Mouse (Mus musculus): ENCODE measurements around the gene Mapk14.
"Not testable (repeated sequence)": the region's sequence is repeated elsewhere in the genome, so short reads cannot be mapped to it uniquely, and the experiment has no call there.

Mapk14 gene

DNA sequence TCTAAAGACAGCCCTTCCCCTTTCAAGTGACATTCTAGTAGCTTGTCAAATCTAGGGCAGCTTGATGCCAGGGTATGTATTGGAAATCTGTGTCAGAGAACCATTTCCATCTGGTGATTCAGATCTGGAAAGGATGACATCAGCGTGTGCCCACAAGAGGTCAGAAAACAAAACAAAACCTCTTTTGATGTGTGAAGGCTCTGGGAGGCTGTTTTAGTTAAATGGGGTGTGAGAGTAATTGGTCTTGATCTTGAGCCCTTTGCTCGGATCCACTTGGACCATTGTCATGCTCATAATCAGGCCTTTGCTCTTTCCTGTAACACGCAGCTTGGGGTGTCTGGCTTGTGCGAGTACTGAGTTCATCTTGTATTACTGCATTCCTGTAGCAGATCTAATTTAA, 7.1 kb downstream of the Mapk14 start:
- DNase-seq (ENCODE audit: low spot score in 2 of 2) = no peak

DNA sequence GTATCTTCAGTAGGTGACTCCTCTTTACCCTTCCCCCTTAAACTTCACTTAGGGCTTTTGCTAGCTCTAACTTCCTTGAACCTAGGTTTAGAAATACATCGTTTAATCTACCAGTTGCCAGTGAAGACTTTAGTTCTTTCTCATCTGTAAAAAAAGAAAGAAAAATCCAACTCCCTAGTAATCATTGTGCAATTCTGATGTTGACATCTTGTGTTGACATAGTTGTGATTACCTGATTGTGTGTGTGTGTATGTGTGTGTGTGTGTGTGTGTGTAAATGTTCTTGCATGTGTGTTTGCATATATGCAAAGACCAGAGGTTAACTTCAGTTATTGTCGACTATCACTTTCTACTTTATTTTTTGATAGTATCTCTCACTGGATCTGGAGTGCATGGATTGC, 7.5 kb downstream of the Mapk14 start:
- no peak for DNase-seq (ENCODE audit: low spot score in 2 of 2)

- no peak for DNase-seq (ENCODE audit: low spot score in 2 of 2)
Observed at GRCm38 (mm10) chr17:28699789-28700188, 8.7 kb downstream of the Mapk14 start.

- DNase-seq (ENCODE audit: low spot score in 2 of 2) = no peak
Observed at GRCm38 (mm10) chr17:28701171-28701570, 10.0 kb downstream of the Mapk14 start.

DNA sequence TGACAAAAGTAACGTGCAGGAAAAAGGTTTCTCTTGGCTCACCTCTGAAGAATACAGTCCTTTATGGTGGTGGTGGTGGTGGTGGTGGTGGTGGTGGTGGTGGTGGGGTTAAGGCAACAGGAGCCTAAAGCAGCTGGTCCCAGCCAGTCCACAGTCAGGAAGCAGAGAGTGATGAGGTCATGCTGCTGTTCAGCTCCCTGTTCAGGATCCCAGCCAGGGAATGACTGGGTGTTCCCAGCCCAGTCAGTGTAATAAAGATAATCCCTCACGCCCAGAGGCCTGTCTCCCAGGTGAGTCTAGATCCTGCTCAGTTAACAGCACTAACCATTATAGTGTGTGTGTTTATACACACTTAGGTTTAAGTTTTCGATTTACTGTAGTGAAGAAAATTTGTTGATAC, 10.6 kb downstream of the Mapk14 start:
- no peak for DNase-seq (ENCODE audit: low spot score in 2 of 2)

DNA sequence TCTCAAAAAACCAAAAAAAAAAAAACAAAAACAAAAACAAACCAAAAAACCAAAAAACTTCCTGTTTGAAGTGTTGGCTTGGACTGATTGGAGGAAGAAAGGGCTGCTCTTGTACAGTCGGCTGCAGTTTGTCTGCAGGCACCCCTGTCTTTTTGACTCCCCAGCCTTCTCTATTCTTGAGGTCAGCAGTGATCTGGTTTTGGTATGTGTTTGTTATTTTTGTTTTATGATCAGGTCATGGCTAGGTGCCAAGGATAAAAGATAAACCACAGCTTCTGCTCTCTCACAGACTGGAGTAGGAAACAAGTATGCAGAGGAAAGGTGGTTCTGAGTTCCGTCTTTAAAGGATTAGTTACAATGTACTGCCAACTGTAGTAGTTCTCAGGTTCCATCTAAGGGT, 11.5 kb downstream of the Mapk14 start:
- DNase-seq (ENCODE audit: low spot score in 2 of 2) = no peak

GRCm38 (mm10) chr17:28706697-28707096, 15.6 kb downstream of the Mapk14 start:
- no peak for DNase-seq (ENCODE audit: low spot score in 2 of 2)

- no peak for DNase-seq (ENCODE audit: low spot score in 2 of 2)
Observed at GRCm38 (mm10) chr17:28707136-28707627, 16.1 kb downstream of the Mapk14 start.

GRCm38 (mm10) chr17:28707816-28708215, 16.7 kb downstream of the Mapk14 start:
- DNase-seq (ENCODE audit: low spot score in 2 of 2) = no peak

DNA sequence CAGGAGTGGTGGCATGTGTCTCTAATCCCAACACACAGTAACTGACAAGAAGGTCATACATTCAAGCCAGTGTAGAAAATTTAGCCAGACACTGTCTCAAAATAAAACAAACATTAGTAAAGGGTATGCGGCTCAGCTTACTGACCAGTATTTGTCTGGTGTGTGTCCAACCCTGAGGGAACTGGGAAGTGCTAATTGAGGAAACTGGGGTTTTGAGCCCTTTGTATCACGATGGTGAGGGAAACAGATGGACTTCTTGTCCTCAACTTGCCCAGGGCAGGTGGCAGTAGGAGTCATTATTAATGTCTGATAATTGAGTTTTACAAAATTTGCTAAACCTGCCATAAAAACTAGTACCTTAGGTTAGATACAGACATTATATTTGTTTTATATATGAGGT, 17.9 kb downstream of the Mapk14 start:
- no peak for DNase-seq (ENCODE audit: low spot score in 2 of 2)

- no peak for DNase-seq (ENCODE audit: low spot score in 2 of 2)
Observed at GRCm38 (mm10) chr17:28709552-28710290, 18.6 kb downstream of the Mapk14 start.

DNA sequence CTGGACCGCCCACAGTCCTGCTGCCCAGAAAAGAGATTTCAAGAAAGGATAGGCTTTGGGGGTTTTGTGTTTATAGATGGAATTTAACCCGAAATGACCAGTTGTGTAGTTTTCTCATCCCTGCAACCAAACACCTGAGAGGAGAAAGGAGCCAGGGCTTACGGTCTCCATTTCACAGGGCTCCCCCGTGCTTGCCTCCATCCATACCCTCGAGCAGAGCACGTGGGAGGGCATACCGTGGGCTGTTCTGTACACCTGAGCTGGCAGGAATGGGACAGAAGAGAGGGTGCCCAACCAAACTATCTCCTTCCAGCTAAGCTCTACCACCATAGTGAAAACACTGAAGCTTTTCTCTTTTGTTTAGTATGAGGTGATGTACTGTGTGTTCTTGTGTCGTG, 19.2 kb downstream of the Mapk14 start:
- DNase-seq (ENCODE audit: low spot score in 2 of 2) = no peak

DNA sequence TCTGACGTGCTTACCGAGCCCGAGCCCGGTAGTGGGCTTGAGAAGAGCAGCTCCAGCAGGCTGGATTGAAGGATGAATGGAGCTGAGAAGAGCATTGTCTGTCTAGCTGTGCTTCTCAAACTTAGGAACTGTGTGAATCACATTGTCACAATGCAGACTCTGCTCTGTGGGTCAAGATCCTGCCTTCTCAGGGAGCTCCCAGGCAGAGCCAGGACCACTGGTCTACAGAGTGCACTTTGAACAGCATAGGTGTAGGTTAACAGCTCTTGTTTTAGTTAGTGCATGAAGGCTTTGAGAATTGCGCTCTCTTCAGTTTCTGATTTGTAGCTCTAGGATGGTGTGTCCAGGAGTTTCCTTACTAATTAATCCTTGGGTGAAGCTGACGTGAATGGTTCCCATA, 20.1 kb downstream of the Mapk14 start:
- DNase-seq (ENCODE audit: low spot score in 2 of 2) = no peak

GRCm38 (mm10) chr17:28712305-28712704, 21.2 kb downstream of the Mapk14 start:
- DNase-seq (ENCODE audit: low spot score in 2 of 2) = no peak

DNA sequence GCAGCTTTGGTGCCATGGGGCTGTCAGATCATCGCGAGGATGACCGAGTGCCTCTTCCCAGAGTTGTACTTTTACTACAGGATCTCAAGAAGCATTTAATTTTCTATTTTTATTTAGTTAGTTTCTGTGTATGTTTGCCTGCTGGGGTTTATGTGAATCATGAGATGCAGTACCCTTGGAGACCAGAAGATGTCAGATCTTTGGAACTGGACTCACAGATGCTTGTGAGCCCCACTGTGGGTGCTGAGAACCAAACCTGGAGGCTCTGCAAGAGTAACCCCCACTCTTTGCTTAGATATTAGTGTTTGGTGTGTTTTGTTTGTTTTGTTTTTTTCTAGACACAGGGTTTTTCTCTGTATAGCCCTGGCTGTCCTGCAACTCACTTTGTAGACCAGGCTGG, 22.9 kb downstream of the Mapk14 start:
- no peak for DNase-seq (ENCODE audit: low spot score in 2 of 2)

GRCm38 (mm10) chr17:28715832-28716548, 24.9 kb downstream of the Mapk14 start:
- DNase-seq (ENCODE audit: low spot score in 2 of 2) = no peak

DNA sequence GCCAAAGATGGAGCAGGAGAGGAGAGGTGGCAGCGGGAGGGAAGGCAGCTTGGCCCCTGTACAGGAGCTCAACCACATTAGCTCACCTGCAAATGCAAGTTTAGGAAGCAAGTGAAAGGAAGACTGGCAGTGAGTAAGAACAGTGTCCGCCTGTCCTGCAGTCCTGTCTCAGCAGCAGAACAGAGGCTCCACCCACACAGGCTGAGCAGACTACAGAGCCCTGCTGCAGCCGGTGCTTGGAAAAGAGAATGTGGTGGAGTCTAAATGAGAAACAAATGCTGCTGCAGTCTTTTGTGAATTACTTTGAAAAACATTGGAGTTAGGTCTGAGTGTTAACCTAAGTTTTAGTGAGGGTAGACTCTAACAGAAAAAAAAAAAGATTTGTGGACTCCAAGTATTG, 26.4 kb downstream of the Mapk14 start:
- no peak for DNase-seq (ENCODE audit: low spot score in 2 of 2)

GRCm38 (mm10) chr17:28725783-28726182, 34.7 kb downstream of the Mapk14 start, which contains the start of gene AC170998.1:
Gene AC170998.1, plus strand, starts transcription at chr17:28726083.
- DNase-seq (ENCODE audit: low spot score in 2 of 2) = no peak

DNA sequence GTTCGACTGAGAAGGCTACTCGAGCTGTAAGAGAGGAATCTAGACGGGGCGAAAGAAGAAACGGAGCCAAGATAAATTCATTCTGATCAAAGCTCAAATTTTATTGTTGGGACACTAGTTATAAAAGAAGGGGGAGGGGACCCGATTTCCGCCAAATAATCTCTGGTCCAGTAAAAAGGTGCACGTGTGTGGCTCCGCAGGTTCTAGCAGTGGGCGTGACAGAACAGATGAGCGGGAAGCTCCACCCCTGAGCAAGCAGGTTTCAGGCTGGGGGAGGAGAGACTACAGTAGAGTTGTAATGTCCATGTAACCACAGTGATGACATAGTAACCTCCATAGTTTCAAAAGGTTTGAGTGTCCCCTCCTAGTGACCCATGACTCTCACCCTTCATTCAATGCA, 36.4 kb downstream of the Mapk14 start:
- DNase-seq (ENCODE audit: low spot score in 2 of 2) = not testable (repeated sequence)

- no peak for DNase-seq (ENCODE audit: low spot score in 2 of 2)
Observed at GRCm38 (mm10) chr17:28735317-28736105, 44.4 kb downstream of the Mapk14 start.

- no peak for DNase-seq (ENCODE audit: low spot score in 2 of 2)
Observed at GRCm38 (mm10) chr17:28736486-28736885, 45.4 kb downstream of the Mapk14 start.

DNA sequence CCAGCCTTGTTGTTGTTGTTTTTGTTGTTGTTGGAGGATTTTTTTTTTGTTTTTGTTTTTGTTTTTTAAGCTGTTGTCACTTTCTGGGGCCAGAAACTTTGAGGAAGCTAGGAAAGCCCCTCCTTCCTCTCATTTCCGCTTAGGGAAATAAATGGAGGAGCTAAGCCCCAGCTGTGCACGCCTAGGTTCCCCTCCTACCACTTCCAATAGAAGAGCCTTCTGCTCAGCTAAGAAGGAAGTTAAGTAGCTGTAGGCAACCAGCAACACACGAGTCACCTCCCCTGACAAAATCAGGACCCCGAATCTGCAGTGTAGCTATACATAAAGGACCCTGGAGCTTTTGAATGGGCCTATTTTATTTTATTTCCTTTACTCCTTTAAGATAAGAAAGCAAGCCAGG, 46.8 kb downstream of the Mapk14 start:
- no peak for DNase-seq (ENCODE audit: low spot score in 2 of 2)
